Mouse (Mus musculus) embryonic facial prominence, embryonic 14.5 days (tissue): ENCODE measurements around the gene Ugt2b34. TPM values are rescaled to one million over a fixed set of nuclear protein-coding genes. Genes with fewer than 3 reads are reported as not detected.
"Not testable (repeated sequence)": the region's sequence is repeated elsewhere in the genome, so short reads cannot be mapped to it uniquely, and the experiment has no call there.

Experiments
- ATAC-seq: fragments of 200-750 bp; cut with Nextera tagmentation; 2 replicates; pipeline ENCODE4 v1.8.0; 2017; ENCODE audit warnings: low read depth, moderate number of reproducible peaks, moderate TSS enrichment
- DNase-seq: peaks from one replicate; pipeline ENCODE4 v3.0.0-alpha.2; 2015; ENCODE audit warnings: low spot score
- H3K27ac ChIP-seq: fragments of 300-500 bp; sonication (generic); replicated peaks from 2 replicates; pipeline ENCODE4 v1.5.1; 2014; ENCODE audit warnings: low read depth, mild to moderate bottlenecking, low read length, moderate library complexity
- H3K27me3 ChIP-seq: fragments of 300-500 bp; sonication (generic); replicated peaks from 2 replicates; pipeline ENCODE4 v1.6.1; 2014; ENCODE audit warnings: low read length; ENCODE audit not compliant: control insufficient read depth, insufficient read depth
- H3K36me3 ChIP-seq: fragments of 300-500 bp; sonication (generic); 2 replicates; pipeline ENCODE4 v1.6.1; 2014; ENCODE audit warnings: low read length, mixed read lengths; ENCODE audit not compliant: control insufficient read depth, insufficient read depth
- H3K4me1 ChIP-seq: fragments of 300-500 bp; sonication (generic); 2 replicates; pipeline ENCODE4 v1.6.1; 2014; ENCODE audit warnings: antibody characterized with exemption, low read length; ENCODE audit not compliant: control insufficient read depth, insufficient read depth
- H3K4me2 ChIP-seq: fragments of 300-500 bp; sonication (generic); 2 replicates; pipeline ENCODE4 v1.6.1; 2014; ENCODE audit warnings: low read depth, mild to moderate bottlenecking, low read length, moderate library complexity, mixed read lengths
- H3K4me3 ChIP-seq: fragments of 300-500 bp; sonication (generic); 2 replicates; pipeline ENCODE4 v1.5.1; 2014; ENCODE audit warnings: low read depth, mild to moderate bottlenecking, low read length
- H3K9ac ChIP-seq: fragments of 300-500 bp; sonication (generic); 2 replicates; pipeline ENCODE4 v1.6.1; 2014; ENCODE audit warnings: low read depth, mild to moderate bottlenecking, low read length, moderate library complexity, mixed read lengths
- H3K9me3 ChIP-seq: fragments of 300-500 bp; sonication (generic); 2 replicates; pipeline ENCODE4 v1.6.1; 2016; ENCODE audit warnings: low read length; ENCODE audit not compliant: control insufficient read depth
- WGBS: fragments of 180-500 bp; shearing (Covaris S2); extraction: QIAGEN DNeasy Blood & Tissue Kit; methylation state at CpG from one replicate; pipeline ENCODE4 v1.1.7; 2014; 5-methylcytosine and 5-hydroxymethylcytosine counted together
- polyA plus RNA-seq: library from polyadenylated mRNA; unstranded; fragments of >200 nt; fragmentation: Nextera tagmentation; extraction: Ambion mirVana; gene quantifications from 2 replicates; pipeline ENCODE4 v1.2.1, GENCODE M21; 2014

Ugt2b34 gene
- polyA plus RNA-seq, 1 experiment from 2014 or later: not detected

- Histone ChIP-seq H3K4me2 (no peak overlapping the region), H3K27ac (no peak overlapping the region), H3K9me3 (no peaks in the 10 kb centered on the region), H3K4me3 (no peak overlapping the region), H3K9ac (no peak overlapping the region), H3K36me3 (no peaks in the 10 kb centered on the region), H3K27me3 (no peaks in the 10 kb centered on the region), H3K4me1 (no peaks in the 10 kb centered on the region)
- DNase-seq: no peak
- 42% methylated on average over 3 of the region's 3 CpGs for WGBS
- no peak for ATAC-seq
Measured at GRCm38 (mm10) chr5:86886620-86887019, 20.1 kb downstream of the Ugt2b34 start.

- WGBS: 17% methylated on average over 1 of the region's 1 CpGs
- no peak for DNase-seq
Measured at GRCm38 (mm10) chr5:86871877-86872276, 34.9 kb downstream of the Ugt2b34 start.

GRCm38 (mm10) chr5:86858336-86858735 lies 48.4 kb downstream of the Ugt2b34 start:
- no peak overlapping the region for H3K4me2 ChIP-seq
- peak; percentile 8 for DNase-seq
- no peaks in the 10 kb centered on the region for H3K4me1 ChIP-seq
- no peaks in the 10 kb centered on the region for H3K36me3 ChIP-seq
- no peak for ATAC-seq
- no peak overlapping the region for H3K4me3 ChIP-seq
- no peaks in the 10 kb centered on the region for H3K27me3 ChIP-seq
- 50% methylated on average over 3 of the region's 3 CpGs for WGBS
- no peaks in the 10 kb centered on the region for H3K9me3 ChIP-seq
- H3K9ac ChIP-seq: no peak overlapping the region
- no peak overlapping the region for H3K27ac ChIP-seq

More at GRCm38 (mm10) chr5:86871877-86872276, 34.9 kb downstream of the Ugt2b34 start:
- no peaks in the 10 kb centered on the region for H3K27me3 ChIP-seq
- H3K4me3 ChIP-seq: no peak overlapping the region
- H3K27ac ChIP-seq: no peak overlapping the region
- ATAC-seq: no peak
- no peaks in the 10 kb centered on the region for H3K9me3 ChIP-seq
- no peaks in the 10 kb centered on the region for H3K36me3 ChIP-seq
- H3K4me2 ChIP-seq: no peak overlapping the region
- H3K9ac ChIP-seq: no peak overlapping the region
- no peaks in the 10 kb centered on the region for H3K4me1 ChIP-seq

- H3K4me1 ChIP-seq: no peaks in the 10 kb centered on the region
- no peak overlapping the region for H3K4me2 ChIP-seq
- no peaks in the 10 kb centered on the region for H3K27me3 ChIP-seq
- H3K9me3 ChIP-seq: no peaks in the 10 kb centered on the region
- 27% methylated on average over 1 of the region's 1 CpGs for WGBS
- H3K4me3 ChIP-seq: no peak overlapping the region
- H3K9ac ChIP-seq: no peak overlapping the region
- ATAC-seq: no peak
- no peaks in the 10 kb centered on the region for H3K36me3 ChIP-seq
- no peak for DNase-seq
- no peak overlapping the region for H3K27ac ChIP-seq
Measured at GRCm38 (mm10) chr5:86857682-86858081, 49.1 kb downstream of the Ugt2b34 start.

GRCm38 (mm10) chr5:86856505-86856904 lies 50.2 kb downstream of the Ugt2b34 start:
- H3K4me1 ChIP-seq, H3K9me3 ChIP-seq, H3K36me3 ChIP-seq, ATAC-seq, H3K9ac ChIP-seq, H3K4me3 ChIP-seq, H3K27me3 ChIP-seq, H3K4me2 ChIP-seq, DNase-seq, H3K27ac ChIP-seq: not testable (repeated sequence)
- 67% methylated on average over 13 of the region's 13 CpGs for WGBS

- Histone ChIP-seq H3K4me1 (no peaks in the 10 kb centered on the region), H3K9ac (no peak overlapping the region), H3K4me2 (no peak overlapping the region), H3K27ac (no peak overlapping the region), H3K4me3 (no peak overlapping the region), H3K27me3 (no peaks in the 10 kb centered on the region), H3K36me3 (no peaks in the 10 kb centered on the region), H3K9me3 (no peaks in the 10 kb centered on the region)
- DNase-seq: peak; percentile 31
- WGBS: 40% methylated on average over 5 of the region's 5 CpGs
- ATAC-seq: peak; percentile 50
Measured at GRCm38 (mm10) chr5:86851658-86852057, 55.1 kb downstream of the Ugt2b34 start.

GRCm38 (mm10) chr5:86850104-86850503 lies 56.6 kb downstream of the Ugt2b34 start:
- H3K27ac ChIP-seq: no peak overlapping the region
- ATAC-seq: no peak; the same call in 1 of the 2 replicates
- no peak overlapping the region for H3K4me2 ChIP-seq
- H3K9me3 ChIP-seq: no peaks in the 10 kb centered on the region
- H3K9ac ChIP-seq: no peak overlapping the region
- H3K4me3 ChIP-seq: no peak overlapping the region
- no peaks in the 10 kb centered on the region for H3K36me3 ChIP-seq
- H3K27me3 ChIP-seq: no peaks in the 10 kb centered on the region
- no peaks in the 10 kb centered on the region for H3K4me1 ChIP-seq
- peak; percentile 49 for DNase-seq

GRCm38 (mm10) chr5:86841261-86841660 lies 65.5 kb downstream of the Ugt2b34 start:
- H3K9ac ChIP-seq, H3K9me3 ChIP-seq, DNase-seq, ATAC-seq, H3K4me2 ChIP-seq, H3K4me1 ChIP-seq, H3K27ac ChIP-seq, H3K4me3 ChIP-seq, H3K27me3 ChIP-seq: not testable (repeated sequence)
- H3K36me3 ChIP-seq: peaks cover 13% of the 10 kb centered on the region

- no peaks in the 10 kb centered on the region for H3K4me1 ChIP-seq
- H3K27ac ChIP-seq: no peak overlapping the region
- WGBS: 95% methylated on average over 2 of the region's 2 CpGs
- ATAC-seq (no peak), DNase-seq (no peak)
- H3K9me3 ChIP-seq: no peaks in the 10 kb centered on the region
- no peaks in the 10 kb centered on the region for H3K27me3 ChIP-seq
- no peak overlapping the region for H3K4me3 ChIP-seq
- peaks cover 23% of the 10 kb centered on the region for H3K36me3 ChIP-seq
- H3K4me2 ChIP-seq: no peak overlapping the region
- no peak overlapping the region for H3K9ac ChIP-seq
Measured at GRCm38 (mm10) chr5:86840207-86840606, 66.5 kb downstream of the Ugt2b34 start.
